Mouse (Mus musculus): Measurements from ENCODE around the gene Slc9a3r2. TPM values are rescaled to one million over a fixed set of nuclear protein-coding genes. Genes with fewer than 3 reads are reported as not detected.

Gene Slc9a3r2
- polyA plus RNA-seq, 1 experiment from 2014 or later: 28.1 TPM

- Histone ChIP-seq H3K9me3 (ENCODE audit: control insufficient read depth, low read length) (no peaks in the 10 kb centered on the region), H3K4me1 (replicated peaks; ENCODE audit: control insufficient read depth, insufficient read depth, low read length) (peaks cover 16% of the 10 kb centered on the region), H3K4me3 (replicated peaks; ENCODE audit: low read length) (no peak overlapping the region), H3K9ac (replicated peaks; ENCODE audit: low read depth, low read length) (no peak overlapping the region; the same call in 1 of the 2 replicates), H3K27ac (ENCODE audit: low read length) (no peak overlapping the region), H3K27me3 (replicated peaks; ENCODE audit: control insufficient read depth, insufficient read depth, low read length) (no peaks in the 10 kb centered on the region), H3K36me3 (ENCODE audit: control insufficient read depth, insufficient read depth) (no peaks in the 10 kb centered on the region), H3K4me2 (ENCODE audit: low read length) (no peak overlapping the region; the same call in 1 of the 2 replicates)
- no peak for ATAC-seq
- 75% methylated on average over 4 of the region's 4 CpGs for WGBS
Measured at GRCm38 (mm10) chr17:24650766-24651165, 639 bp upstream of the Slc9a3r2 start.

- H3K27me3 ChIP-seq (replicated peaks; ENCODE audit: control insufficient read depth, insufficient read depth, low read length): no peaks in the 10 kb centered on the region
Measured at GRCm38 (mm10) chr17:24649581-24650069, 502 bp downstream of the Slc9a3r2 start.

GRCm38 (mm10) chr17:24648731-24649377, 1.3 kb downstream of the Slc9a3r2 start:
- H3K4me1 ChIP-seq (replicated peaks; ENCODE audit: control insufficient read depth, insufficient read depth, low read length): peaks cover 14% of the 10 kb centered on the region
- H3K27me3 ChIP-seq (replicated peaks; ENCODE audit: control insufficient read depth, insufficient read depth, low read length): no peaks in the 10 kb centered on the region
- H3K9me3 ChIP-seq (ENCODE audit: control insufficient read depth, low read length): no peaks in the 10 kb centered on the region
- peak overlapping the region; percentile 84 for H3K9ac ChIP-seq (replicated peaks; ENCODE audit: low read depth, low read length)
- peak overlapping the region; percentile 71 for H3K4me3 ChIP-seq (replicated peaks; ENCODE audit: low read length)
- H3K27ac ChIP-seq (ENCODE audit: low read length): no peak overlapping the region
- WGBS: 78% methylated on average over 10 of the region's 10 CpGs
- no peaks in the 10 kb centered on the region for H3K36me3 ChIP-seq (ENCODE audit: control insufficient read depth, insufficient read depth)
- H3K4me2 ChIP-seq (ENCODE audit: low read length): peak overlapping the region; percentile 100
- no peak for ATAC-seq

More at GRCm38 (mm10) chr17:24649581-24650069, 502 bp downstream of the Slc9a3r2 start:
- Histone ChIP-seq H3K9me3 (ENCODE audit: control insufficient read depth, low read length) (no peaks in the 10 kb centered on the region), H3K4me2 (ENCODE audit: low read length) (peak overlapping the region; percentile 100), H3K27ac (ENCODE audit: low read length) (no peak overlapping the region), H3K4me1 (replicated peaks; ENCODE audit: control insufficient read depth, insufficient read depth, low read length) (peaks cover 16% of the 10 kb centered on the region), H3K4me3 (replicated peaks; ENCODE audit: low read length) (peak overlapping the region; percentile 71), H3K9ac (replicated peaks; ENCODE audit: low read depth, low read length) (peak overlapping the region; percentile 84), H3K36me3 (ENCODE audit: control insufficient read depth, insufficient read depth) (no peaks in the 10 kb centered on the region)
- peak; percentile 39 for ATAC-seq
- 1% methylated on average over 35 of the region's 35 CpGs for WGBS

DNA sequence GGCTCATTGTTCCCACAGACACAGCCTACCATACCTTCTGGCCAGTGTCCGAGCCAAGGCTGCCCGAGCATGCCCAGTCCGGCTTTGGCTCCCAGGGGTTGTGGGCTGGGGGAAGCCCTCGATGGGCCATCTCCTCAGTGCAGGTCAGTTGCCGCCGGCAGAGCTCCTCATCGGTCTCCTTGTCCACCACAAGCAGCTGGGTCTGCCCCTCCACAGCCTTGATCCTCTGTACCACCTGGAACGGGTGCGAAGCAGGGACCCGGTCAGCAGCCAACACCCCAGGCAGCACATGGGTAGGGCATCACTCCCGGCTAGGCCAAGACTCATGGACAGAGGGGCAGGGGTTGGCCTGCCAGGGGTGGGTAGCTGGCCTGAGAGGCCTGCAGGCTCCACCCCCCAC, 2.6 kb downstream of the Slc9a3r2 start:
- no peak overlapping the region for H3K27ac ChIP-seq (ENCODE audit: low read length)
- ATAC-seq: no peak
- 83% methylated on average over 11 of the region's 11 CpGs for WGBS
- no peak overlapping the region for H3K4me3 ChIP-seq (replicated peaks; ENCODE audit: low read length)
- no peak overlapping the region for H3K4me2 ChIP-seq (ENCODE audit: low read length)
- H3K4me1 ChIP-seq (replicated peaks; ENCODE audit: control insufficient read depth, insufficient read depth, low read length): peaks cover 13% of the 10 kb centered on the region
- H3K9me3 ChIP-seq (ENCODE audit: control insufficient read depth, low read length): no peaks in the 10 kb centered on the region
- no peak overlapping the region for H3K9ac ChIP-seq (replicated peaks; ENCODE audit: low read depth, low read length)
- H3K27me3 ChIP-seq (replicated peaks; ENCODE audit: control insufficient read depth, insufficient read depth, low read length): no peaks in the 10 kb centered on the region
- no peaks in the 10 kb centered on the region for H3K36me3 ChIP-seq (ENCODE audit: control insufficient read depth, insufficient read depth)

- H3K27me3 ChIP-seq (replicated peaks; ENCODE audit: control insufficient read depth, insufficient read depth, low read length): no peaks in the 10 kb centered on the region
- no peak overlapping the region for H3K4me3 ChIP-seq (replicated peaks; ENCODE audit: low read length)
- peaks cover 13% of the 10 kb centered on the region for H3K4me1 ChIP-seq (replicated peaks; ENCODE audit: control insufficient read depth, insufficient read depth, low read length)
- H3K27ac ChIP-seq (ENCODE audit: low read length): no peak overlapping the region
- no peak overlapping the region for H3K4me2 ChIP-seq (ENCODE audit: low read length)
- H3K9me3 ChIP-seq (ENCODE audit: control insufficient read depth, low read length): no peaks in the 10 kb centered on the region
- 86% methylated on average over 4 of the region's 4 CpGs for WGBS
- no peak for ATAC-seq
- no peaks in the 10 kb centered on the region for H3K36me3 ChIP-seq (ENCODE audit: control insufficient read depth, insufficient read depth)
- H3K9ac ChIP-seq (replicated peaks; ENCODE audit: low read depth, low read length): no peak overlapping the region
Measured at GRCm38 (mm10) chr17:24646381-24646780, 3.7 kb downstream of the Slc9a3r2 start.

GRCm38 (mm10) chr17:24645916-24646315, 4.2 kb downstream of the Slc9a3r2 start:
- no peaks in the 10 kb centered on the region for H3K9me3 ChIP-seq (ENCODE audit: control insufficient read depth, low read length)
- no peak overlapping the region for H3K27ac ChIP-seq (ENCODE audit: low read length)

GRCm38 (mm10) chr17:24644875-24645721, 5.0 kb downstream of the Slc9a3r2 start:
- H3K36me3 ChIP-seq (ENCODE audit: control insufficient read depth, insufficient read depth): no peaks in the 10 kb centered on the region
- no peak overlapping the region for H3K4me2 ChIP-seq (ENCODE audit: low read length)
- H3K27me3 ChIP-seq (replicated peaks; ENCODE audit: control insufficient read depth, insufficient read depth, low read length): no peaks in the 10 kb centered on the region
- H3K9me3 ChIP-seq (ENCODE audit: control insufficient read depth, low read length): no peaks in the 10 kb centered on the region
- no peak overlapping the region for H3K9ac ChIP-seq (replicated peaks; ENCODE audit: low read depth, low read length)
- peaks cover 8% of the 10 kb centered on the region for H3K4me1 ChIP-seq (replicated peaks; ENCODE audit: control insufficient read depth, insufficient read depth, low read length)
- 90% methylated on average over 9 of the region's 9 CpGs for WGBS
- 0 out of 2 replicates have a peak overlapping the region, but pooled peaks have one; percentile 4 for H3K27ac ChIP-seq (ENCODE audit: low read length)
- H3K4me3 ChIP-seq (replicated peaks; ENCODE audit: low read length): no peak overlapping the region
- no peak for ATAC-seq

More at GRCm38 (mm10) chr17:24645916-24646315, 4.2 kb downstream of the Slc9a3r2 start:
- Histone ChIP-seq H3K36me3 (ENCODE audit: control insufficient read depth, insufficient read depth) (no peaks in the 10 kb centered on the region), H3K9ac (replicated peaks; ENCODE audit: low read depth, low read length) (no peak overlapping the region), H3K4me3 (replicated peaks; ENCODE audit: low read length) (no peak overlapping the region), H3K4me2 (ENCODE audit: low read length) (no peak overlapping the region), H3K27me3 (replicated peaks; ENCODE audit: control insufficient read depth, insufficient read depth, low read length) (no peaks in the 10 kb centered on the region), H3K4me1 (replicated peaks; ENCODE audit: control insufficient read depth, insufficient read depth, low read length) (peaks cover 13% of the 10 kb centered on the region)
- WGBS: 77% methylated on average over 3 of the region's 3 CpGs
- no peak for ATAC-seq

DNA sequence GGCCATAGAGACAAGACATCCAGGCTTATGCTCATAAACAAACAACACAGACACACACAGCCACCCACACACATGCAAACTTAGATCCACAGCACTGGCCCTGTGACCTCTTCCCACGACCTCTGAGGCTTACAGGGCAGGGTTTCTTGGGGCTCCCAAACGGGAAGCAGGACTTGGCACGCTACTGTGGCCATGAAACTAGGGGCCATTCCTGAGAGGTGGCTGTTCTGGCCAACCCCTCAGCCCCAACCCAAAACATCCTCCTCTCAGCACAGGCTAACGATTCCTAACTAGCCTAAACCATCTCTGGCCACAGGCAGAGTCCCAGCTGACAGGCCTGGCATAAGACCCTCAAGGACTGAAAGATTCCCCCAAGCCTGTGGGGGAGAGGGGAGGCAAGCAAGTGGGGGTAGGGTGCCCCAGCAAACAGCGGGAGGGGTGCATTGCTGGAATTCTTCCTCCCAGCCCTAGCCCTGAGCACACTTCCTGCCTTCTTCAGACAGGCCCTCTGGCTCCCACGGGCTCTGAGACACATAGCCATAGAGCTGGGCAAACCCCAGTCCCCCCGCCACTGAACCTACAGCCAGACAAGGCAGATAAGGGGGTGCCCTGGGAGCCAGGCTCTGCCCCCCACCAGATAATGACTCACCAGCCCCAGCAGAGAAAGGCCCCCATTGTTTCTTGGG, 6.0 kb downstream of the Slc9a3r2 start:
- no peaks in the 10 kb centered on the region for H3K27me3 ChIP-seq (replicated peaks; ENCODE audit: control insufficient read depth, insufficient read depth, low read length)
- WGBS: 56% methylated on average over 7 of the region's 7 CpGs
- 0 out of 2 replicates have a peak overlapping the region, but pooled peaks have one; percentile 28 for H3K27ac ChIP-seq (ENCODE audit: low read length)
- ATAC-seq: no peak
- no peaks in the 10 kb centered on the region for H3K9me3 ChIP-seq (ENCODE audit: control insufficient read depth, low read length)
- H3K4me1 ChIP-seq (replicated peaks; ENCODE audit: control insufficient read depth, insufficient read depth, low read length): no peaks in the 10 kb centered on the region
- no peak overlapping the region for H3K9ac ChIP-seq (replicated peaks; ENCODE audit: low read depth, low read length)
- no peak overlapping the region for H3K4me3 ChIP-seq (replicated peaks; ENCODE audit: low read length)
- no peak overlapping the region for H3K4me2 ChIP-seq (ENCODE audit: low read length)
- H3K36me3 ChIP-seq (ENCODE audit: control insufficient read depth, insufficient read depth): no peaks in the 10 kb centered on the region

Data from forebrain, embryonic 16.5 days (tissue).